Mouse (Mus musculus) c-Kit-positive CD71-positive TER-119-negative erythroid progenitor cells, embryonic 14.5 days (primary cell): Measurements from ENCODE around the gene Sapcd2.

Experiments
- DNase-seq: peaks from one replicate; pipeline ENCODE4 v3.0.0-alpha.2; 2013; ENCODE audit warnings: low read depth

The Sapcd2 gene

GRCm38 (mm10) chr2:25422587-25423410, 50.7 kb downstream of the Sapcd2 start, which contains the start of gene Fut7:
TSS of gene Fut7 (plus strand) at chr2:25423267.
- no peak for DNase-seq

GRCm38 (mm10) chr2:25423626-25424025, 51.5 kb downstream of the Sapcd2 start:
- no peak for DNase-seq

- no peak for DNase-seq
Observed at GRCm38 (mm10) chr2:25425481-25425880, 53.4 kb downstream of the Sapcd2 start.

GRCm38 (mm10) chr2:25426721-25427191, 54.6 kb downstream of the Sapcd2 start:
- peak; percentile 60 for DNase-seq

- no peak for DNase-seq
Observed at GRCm38 (mm10) chr2:25427256-25427655, 55.1 kb downstream of the Sapcd2 start.
